Mouse (Mus musculus) CD4-positive naive resting alpha-beta T cell, adult 76 days (primary cell): ENCODE measurements around the gene Cryzl1. TPM values are rescaled to one million over a fixed set of nuclear protein-coding genes. Genes with fewer than 3 reads are reported as not detected.

Experiments
- total RNA-seq: library from RNA; stranded (reverse); gene quantifications from one replicate; pipeline ENCODE4 v1.2.4, GENCODE M21; 2023

Cryzl1 gene
- 27.1 TPM for total RNA-seq

DNA sequence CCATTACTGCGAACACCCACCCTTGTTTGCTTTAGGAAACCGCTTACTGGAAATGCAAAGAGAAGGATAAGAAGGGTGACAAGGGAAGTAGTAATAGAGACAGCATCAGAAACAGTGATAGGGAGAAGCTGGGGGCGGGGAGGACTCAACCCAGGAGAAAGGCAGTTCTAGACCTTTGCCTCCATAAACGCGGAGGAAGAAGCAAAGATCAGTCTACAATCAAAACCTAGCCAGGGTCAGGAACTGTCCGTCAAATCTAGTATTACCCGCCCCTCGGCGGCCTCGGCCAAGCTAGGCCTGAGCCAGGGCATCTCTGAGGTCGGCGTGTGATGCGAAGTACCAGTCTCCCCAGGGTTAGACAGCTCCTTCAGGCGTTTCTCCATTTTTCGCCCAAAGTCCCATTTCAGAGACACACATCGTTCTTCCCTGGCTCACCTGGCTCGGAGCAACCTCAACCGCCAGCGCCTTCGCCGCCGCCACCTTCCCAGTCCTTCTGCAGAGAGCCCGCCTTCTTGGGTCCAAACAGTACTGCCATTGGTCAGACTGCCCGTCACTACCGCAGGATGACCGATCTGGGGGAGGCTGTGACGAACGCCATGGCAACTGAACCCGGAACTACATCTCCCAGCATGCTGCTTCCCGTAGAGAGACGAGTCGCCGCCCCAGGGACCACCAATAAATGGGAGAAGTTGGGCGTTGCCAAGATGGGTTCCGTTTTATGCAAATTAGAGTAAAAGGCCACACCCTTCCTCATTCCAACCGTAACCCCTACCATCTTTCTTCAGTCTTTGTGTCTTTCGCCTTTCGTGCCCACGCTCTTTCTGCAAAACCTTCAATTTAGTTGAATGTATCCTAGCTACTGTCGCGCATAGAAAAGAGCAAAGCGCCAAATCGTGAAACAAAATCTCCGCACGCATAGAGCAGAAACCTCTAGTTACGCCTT lies at the start of gene Cryzl1:
Gene Cryzl1, minus strand, starts transcription at position 853 of the 943 bp plus-strand sequence.

DNA sequence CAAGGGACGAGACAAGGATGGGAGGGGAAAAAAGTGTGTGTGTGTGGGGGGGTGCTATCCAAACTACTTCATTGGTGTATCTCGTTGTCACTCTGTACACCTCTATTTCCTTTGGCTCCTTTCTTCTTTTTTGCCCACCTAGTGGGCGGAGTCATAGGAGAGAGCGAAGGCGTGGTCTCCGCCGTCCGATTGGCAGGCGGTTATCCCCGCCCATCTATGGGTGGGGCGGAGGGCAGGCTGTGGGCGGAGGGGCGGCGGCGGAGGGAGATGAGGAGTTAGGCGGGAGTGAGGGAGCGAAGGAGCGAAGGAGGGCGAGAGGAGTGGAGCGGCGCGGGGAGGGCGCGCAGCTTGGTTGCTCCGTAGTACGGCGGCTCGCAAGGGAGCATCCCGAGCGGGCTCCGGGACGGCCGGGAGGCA lies 299 bp upstream of the Cryzl1 start, which contains the start of gene Itsn1:
Gene Itsn1, plus strand, starts transcription at position 216 of the 417 bp plus-strand sequence.

DNA sequence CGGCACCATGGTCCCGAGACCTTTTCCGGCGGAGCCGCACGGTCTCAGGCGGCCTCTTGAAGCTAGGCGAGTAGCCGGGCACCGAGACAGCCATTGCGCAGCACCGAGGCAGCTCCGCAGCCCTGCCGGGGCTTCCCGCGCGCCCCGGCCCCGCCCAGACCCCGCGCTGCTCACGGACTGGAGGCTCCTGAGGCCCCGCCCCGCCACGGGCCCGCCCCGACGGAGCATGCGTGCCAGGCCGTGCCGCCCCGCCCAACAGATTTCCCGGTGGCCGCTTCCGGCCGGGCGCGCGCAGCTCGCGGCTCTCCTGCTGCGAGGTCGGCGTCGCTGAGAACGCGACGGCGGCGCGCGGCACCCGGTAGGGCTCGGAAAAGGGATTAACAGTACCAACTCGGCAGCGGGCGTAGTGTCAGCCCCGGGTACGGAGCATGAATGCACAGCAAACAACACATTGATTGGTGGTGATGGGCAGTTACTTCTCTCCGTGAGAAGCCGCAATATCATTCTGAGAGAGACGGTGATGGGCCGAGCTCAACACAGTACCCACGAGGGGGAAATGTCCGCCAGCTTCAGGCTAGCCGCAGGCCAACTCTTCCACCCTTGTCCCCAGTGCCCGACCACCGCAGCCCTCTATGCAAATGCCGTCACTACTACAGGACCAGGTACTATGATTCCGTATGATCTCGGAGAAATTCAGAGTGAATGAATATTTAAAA lies 40.0 kb downstream of the Cryzl1 start, which contains the start of gene Donson:
Gene Donson, minus strand, starts transcription at position 152 of the 716 bp plus-strand sequence.

DNA sequence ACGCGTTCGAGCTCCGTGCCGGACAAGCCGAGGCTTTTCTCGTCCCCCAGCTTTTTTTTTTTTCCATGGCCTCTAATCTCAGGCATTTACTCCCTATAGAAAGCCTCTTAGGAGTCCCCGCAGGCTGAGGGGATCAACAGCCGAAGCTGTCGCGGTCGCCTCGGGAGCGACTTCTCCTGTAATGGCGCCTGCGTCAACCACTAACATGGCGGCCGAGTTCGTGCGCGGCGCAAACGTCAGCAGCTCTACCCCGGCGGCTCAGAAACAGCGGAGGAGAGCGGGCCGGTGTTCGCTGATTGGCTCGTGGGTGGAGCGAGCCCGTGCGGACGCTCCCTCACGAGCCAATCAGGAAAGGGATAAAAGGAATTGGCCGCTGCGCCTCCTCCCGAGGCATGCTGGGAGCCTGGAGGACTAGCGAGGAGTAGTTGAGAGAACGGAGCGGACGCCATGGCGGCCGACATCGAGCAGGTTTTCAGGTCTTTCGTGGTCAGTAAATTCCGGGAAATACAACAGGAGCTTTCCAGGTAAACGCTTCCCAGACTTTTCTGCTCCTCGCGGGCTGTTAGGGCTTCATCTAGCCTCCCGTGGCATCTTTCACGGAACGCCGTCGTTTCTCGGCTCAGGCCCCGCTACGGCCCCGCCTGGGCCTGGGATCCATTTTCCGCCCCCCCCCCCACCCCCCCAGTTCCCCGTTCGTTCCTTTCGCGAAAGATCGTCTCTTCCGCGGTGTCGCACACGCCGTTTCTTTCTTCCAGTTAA lies 81.1 kb downstream of the Cryzl1 start, which contains the start of gene Son:
Gene Son, plus strand, starts transcription at position 46 of the 759 bp plus-strand sequence.

DNA sequence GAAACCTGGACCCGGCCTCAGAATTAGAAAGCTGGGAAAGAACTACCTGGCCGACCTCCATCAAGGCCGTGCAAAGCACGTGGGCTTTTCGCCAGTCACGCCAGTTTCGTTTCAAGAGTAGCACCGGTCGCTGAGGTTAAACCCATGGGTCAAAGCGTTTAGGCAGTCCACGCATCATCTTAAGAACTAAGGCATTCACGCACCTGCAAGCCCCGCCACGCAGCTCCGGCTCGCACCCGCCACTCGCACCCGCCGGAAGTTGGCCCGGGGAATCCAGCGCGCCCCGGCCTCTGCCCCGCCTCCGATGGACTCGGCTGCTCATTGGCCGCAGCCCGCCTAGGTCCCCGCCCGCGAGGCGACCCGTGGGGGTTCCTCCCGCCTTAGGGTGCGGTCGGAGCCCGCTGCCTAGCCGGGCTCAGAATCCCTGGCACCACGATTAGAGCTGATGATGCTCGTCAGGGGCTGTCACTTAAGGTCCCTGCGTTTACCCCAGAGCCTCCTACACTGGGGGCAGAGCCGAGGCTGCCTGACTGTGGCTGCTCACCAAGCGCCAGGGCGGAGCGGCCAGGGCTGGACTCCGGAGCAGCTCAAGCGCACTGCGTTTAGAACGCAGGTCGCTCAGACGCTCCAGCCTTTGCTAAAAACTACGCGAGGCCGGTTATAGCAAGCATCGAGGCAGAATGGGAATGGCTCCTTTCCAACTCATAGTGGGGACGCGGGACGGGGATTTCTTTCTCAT lies 81.9 kb downstream of the Cryzl1 start, which contains the start of gene Gart:
Gene Gart, minus strand, starts transcription at position 272 of the 739 bp plus-strand sequence.

Other genes with a start within 250 kb of the Cryzl1 start
- gene Ifnar1, start 243.7 kb downstream of the Cryzl1 start, total RNA-seq = 155 TPM
- 222 TPM for gene Ifngr2, start 181.9 kb downstream of the Cryzl1 start, total RNA-seq
- gene Tmem50b, start 131.2 kb downstream of the Cryzl1 start, total RNA-seq = 25.0 TPM
- gene Dnajc28, start 109.9 kb downstream of the Cryzl1 start, total RNA-seq = 0.44 TPM
- gene Gart, start 82.0 kb downstream of the Cryzl1 start, total RNA-seq = 82.9 TPM
- gene Son, start 81.5 kb downstream of the Cryzl1 start, total RNA-seq = 514 TPM
- gene Donson, start 40.2 kb downstream of the Cryzl1 start, total RNA-seq = 140 TPM
- 6.4 TPM for gene Itsn1, start 306 bp upstream of the Cryzl1 start, total RNA-seq